Mouse (Mus musculus) erythroblast, embryonic 14.5 days (primary cell): ENCODE results near the gene Atp1a3.

Experiments used
- GATA1 ChIP-seq: IDR thresholded peaks from 2 replicates; pipeline ENCODE4 v1.6.1; 2012; ENCODE audit warnings: low read length, inconsistent platforms, mixed read lengths
- TAL1 ChIP-seq: IDR thresholded peaks from 3 replicates; pipeline ENCODE4 v1.6.1; 2012; ENCODE audit warnings: low read length, inconsistent platforms, mixed read lengths

- TF ChIP-seq TAL1 (no peak), GATA1 (no peak)
Measured at GRCm38 (mm10) chr7:25047363-25047762, 41.6 kb upstream of the Atp1a3 start.
